Mouse (Mus musculus): ENCODE data around the gene Tmem132c.

The Tmem132c gene

DNA sequence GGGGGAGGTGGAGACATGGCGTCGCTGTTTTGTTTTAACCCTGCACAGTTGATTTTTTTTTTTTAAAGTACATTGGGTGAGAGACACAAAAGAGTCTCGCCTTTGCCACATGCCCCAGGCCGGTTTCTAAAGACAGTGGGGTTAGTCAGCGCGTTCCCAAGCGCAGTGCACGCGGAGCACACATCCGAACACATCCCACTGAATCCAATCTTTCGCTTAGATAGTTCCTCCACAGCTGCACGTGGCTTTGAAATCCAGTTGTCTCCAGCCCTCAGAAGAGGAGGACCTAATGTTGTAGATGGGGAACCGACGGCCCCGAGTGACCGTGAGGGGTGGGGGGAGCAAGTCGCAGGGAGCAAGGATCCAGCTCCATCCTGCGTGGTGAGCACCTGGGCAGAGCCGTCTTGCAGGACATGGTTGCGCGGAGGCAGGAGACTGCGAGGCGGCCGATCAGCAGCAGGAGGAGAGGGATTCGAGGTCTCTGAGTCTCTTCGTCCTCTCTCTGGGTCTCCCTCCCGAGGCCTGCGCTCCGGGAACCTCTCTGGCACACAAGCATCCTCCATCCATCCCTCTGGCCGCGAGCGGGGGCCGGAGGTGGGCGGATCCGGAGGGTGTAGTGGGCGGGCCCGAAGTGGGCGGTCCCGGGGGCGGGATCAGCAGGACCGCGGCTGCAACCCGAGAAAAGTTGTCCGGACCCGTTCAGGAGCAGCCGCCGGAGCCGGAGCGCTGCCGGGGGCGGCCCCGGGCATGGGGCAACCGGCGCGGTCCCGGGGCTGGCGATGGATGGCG, at the start of gene Tmem132c:
Gene Tmem132c (plus strand): TSS at position 673 of the 789 bp plus-strand sequence.
- in situ Hi-C loops (cut with MboI, MseI) = no loop called here

DNA sequence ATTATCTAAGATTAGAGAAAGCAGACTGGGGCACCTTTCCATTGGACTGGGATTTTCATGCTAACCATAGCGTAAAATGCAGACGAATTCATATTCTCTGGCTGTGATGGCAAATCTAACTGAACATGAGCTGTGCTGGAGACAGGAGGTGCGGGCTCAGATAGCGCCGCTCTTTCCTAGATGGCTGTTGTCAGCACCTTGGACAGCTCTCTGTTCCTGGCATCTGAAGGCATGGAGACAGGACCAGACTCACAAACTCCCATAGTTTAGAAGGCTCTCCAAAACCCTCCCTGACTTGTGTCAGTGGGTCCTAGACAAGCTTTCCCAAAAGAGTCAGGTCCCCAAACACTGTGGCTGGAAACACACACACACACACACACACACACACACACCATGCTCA, 49.7 kb upstream of the Tmem132c start:
- in situ Hi-C loops (cut with MboI, MseI) = no loop called here

DNA sequence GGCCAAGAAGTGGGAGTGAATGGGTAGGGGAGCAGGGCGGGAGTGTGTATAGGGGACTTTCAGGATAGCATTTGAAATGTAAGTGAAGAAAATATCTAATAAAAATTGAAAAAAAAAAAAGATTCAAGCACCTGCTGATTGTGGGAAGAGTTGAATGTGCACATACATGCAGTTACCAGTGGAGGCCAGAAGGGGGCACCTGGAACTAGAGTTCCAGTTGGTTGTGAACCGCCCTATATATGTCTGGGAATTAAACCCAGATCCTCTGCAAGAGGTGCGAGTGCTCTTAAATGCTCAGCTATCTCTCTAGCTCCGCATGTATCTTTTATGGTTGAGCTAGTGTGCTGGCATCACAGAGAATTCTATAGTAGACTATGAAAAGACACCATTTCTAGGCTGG, 42.8 kb upstream of the Tmem132c start:
- in situ Hi-C loops (cut with MboI, MseI) = no loop called here

DNA sequence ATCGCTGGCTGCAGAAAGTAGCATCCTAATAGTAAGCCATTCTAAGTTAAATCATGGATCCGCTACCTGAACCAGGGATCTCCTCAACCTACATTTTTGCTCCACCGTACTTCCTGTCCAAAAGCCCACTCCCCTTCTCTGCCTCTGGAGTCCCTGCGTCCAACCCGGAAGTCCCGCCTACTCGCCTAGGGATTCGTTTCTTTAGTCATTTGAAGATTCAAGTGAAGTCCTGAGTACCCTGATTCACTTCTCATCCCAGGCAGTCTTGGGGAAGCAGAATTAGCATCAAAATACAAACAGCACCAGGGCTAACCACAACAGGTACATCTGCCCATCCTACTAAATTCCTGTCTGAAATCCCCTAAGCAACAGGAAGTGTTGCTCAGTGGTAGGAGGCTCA, 36.7 kb upstream of the Tmem132c start:
- in situ Hi-C loops (cut with MboI, MseI) = no loop called here

GRCm38 (mm10) chr5:127216389-127216788, 25.2 kb upstream of the Tmem132c start:
- in situ Hi-C loops (cut with MboI, MseI) = no loop called here

DNA sequence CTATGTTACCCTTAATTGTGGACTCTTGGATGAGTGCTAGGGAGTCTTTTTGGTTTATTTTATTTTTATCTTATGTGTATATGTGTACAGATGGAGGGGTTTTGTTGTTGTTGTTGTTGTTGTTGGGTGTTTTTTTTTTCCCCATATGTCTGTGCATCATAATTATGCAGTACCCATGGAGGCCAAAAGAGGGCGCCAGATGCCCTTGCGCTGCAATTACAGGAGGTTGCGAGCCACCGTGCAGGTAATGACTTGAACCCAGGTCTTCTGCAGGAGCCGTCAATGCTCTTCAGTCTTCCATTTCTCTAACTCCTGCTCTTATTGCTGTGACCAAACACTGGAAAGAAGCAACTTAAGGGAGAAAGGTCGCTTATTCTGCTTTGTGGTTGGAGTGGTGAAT, 23.9 kb upstream of the Tmem132c start:
- in situ Hi-C loops (cut with MboI, MseI) = no loop called here

GRCm38 (mm10) chr5:127227929-127228595, 13.5 kb upstream of the Tmem132c start:
- in situ Hi-C loops (cut with MboI, MseI) = no loop called here

- in situ Hi-C loops (cut with MboI, MseI) = no loop called here
Observed at GRCm38 (mm10) chr5:127234715-127235114, 6.9 kb upstream of the Tmem132c start.

GRCm38 (mm10) chr5:127235203-127235602, 6.4 kb upstream of the Tmem132c start:
- in situ Hi-C loops (cut with MboI, MseI) = no loop called here

DNA sequence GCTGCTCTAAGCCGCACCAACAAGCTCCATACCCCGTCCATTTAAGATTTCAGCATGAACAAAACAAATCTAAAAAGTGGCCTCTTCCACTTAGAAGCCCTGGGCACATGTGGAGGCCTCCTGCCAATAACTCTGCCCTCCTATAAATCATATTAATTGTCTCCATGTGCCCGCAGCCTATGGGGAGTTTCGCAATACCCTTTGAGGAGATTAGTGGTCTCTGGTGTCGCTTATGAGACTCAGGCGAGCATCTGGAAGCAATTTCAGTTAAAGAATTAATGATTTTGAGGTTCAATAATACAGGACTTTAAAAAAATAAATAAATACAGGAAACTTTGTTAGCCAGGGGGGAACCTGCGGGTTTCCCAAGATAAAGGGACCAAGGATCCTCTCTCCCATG, 1.9 kb upstream of the Tmem132c start:
- in situ Hi-C loops (cut with MboI, MseI) = no loop called here

DNA sequence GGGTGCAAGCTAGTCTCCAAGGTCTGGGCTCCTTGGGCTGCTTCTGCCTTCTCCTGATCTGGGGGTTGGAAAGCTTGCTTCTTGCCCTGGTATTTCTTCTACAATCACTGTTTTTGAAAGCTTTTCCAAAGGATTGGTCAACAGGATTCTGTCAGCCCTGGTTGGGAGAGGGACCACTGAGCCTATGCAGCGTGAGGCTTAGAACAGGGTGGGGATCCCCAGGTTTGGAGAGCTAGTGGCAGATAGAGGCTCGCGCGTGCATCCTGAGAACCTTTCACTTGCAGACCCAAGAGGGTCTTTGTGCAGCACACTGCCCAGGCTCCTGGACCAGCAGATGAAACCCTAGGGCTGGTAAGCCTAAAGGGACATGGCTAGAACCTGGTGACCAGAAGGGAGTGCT, 962 bp upstream of the Tmem132c start:
- in situ Hi-C loops (cut with MboI, MseI) = no loop called here

GRCm38 (mm10) chr5:127241925-127242762, 536 bp downstream of the Tmem132c start:
- in situ Hi-C loops (cut with MboI, MseI) = no loop called here

DNA sequence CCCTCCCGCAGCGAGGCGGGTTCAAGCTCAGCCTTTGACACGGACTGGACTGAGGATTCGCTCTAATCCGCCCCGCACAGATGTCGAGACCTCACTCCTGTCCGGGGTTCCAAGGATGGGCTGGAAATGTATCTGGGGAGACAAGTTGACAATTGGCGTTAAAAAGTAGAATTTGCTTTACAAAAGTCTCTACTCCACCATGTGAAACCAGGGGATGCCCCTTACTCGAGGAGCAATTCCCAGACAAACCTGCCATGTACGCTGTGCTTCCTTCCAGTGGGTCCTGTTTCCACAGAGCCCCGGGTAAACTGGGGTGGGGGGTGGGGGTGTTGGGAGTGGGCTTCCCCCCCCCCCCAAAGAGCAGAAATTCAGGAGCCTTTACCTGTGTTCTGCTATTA, 1.2 kb downstream of the Tmem132c start:
- in situ Hi-C loops (cut with MboI, MseI) = no loop called here

DNA sequence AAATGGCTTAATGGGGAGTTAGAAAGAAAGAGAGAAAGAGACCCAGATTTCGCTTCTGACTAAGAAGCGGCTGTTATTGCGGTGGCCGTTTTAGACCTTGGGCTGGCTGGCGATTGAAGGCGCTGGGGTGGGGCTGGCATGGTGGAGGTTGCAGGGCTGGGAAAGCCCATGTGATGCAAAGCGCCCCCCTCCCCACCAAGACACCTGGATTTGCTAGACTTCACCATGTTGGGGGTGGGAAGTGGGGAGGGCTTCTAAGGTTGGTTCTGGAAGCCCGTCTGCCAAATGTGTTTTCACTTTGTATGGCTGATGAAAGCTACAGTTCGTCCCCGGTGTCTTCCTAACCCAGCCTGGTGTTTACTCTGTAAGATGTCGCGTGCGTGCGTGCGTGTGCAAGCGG, 1.6 kb downstream of the Tmem132c start:
- in situ Hi-C loops (cut with MboI, MseI) = no loop called here

DNA sequence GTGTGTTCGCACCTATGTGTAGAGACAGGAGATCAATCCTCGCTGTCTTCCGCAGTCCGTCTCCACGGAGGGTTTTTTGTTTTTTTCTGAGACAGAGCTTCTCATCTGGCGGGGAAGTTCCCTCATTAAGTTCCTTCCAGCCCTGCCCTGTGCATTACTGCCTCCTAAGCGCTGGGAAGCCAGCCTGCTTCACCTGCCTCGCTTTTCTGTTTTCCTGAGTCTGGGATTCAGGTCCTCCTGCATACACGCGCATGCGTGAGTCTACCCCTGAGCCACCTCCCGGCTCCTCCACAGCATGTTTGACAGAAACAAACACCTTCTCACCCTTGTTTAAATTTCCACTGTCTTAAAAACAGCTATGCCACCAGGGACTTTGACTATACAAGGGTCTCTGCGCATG, 2.0 kb downstream of the Tmem132c start:
- in situ Hi-C loops (cut with MboI, MseI) = no loop called here

GRCm38 (mm10) chr5:127253263-127253662, 11.7 kb downstream of the Tmem132c start:
- in situ Hi-C loops (cut with MboI, MseI) = no loop called here

- in situ Hi-C loops (cut with MboI, MseI) = no loop called here
Observed at GRCm38 (mm10) chr5:127256947-127257610, 15.5 kb downstream of the Tmem132c start.

DNA sequence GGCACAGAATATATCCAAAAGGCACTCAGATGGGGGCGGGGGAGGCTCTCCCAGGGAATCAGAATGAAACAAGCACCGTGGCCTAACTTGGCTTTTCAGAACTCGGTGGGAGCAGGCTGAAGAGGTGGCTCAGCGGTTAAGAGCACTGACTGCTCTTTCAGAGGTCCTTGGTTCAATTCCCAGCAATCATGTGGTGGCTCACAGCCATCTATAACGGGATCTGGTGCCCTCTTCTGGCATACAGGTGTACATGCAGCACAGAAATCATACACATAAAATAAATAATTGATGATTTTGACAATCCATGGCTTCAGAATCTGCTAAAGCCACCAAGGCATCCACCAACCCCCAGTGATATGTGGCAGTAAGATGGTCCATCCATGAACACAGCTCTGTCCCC, 20.5 kb downstream of the Tmem132c start:
- in situ Hi-C loops (cut with MboI, MseI) = no loop called here

- in situ Hi-C loops (cut with MboI, MseI) = no loop called here
Observed at GRCm38 (mm10) chr5:127271145-127271544, 29.5 kb downstream of the Tmem132c start.

DNA sequence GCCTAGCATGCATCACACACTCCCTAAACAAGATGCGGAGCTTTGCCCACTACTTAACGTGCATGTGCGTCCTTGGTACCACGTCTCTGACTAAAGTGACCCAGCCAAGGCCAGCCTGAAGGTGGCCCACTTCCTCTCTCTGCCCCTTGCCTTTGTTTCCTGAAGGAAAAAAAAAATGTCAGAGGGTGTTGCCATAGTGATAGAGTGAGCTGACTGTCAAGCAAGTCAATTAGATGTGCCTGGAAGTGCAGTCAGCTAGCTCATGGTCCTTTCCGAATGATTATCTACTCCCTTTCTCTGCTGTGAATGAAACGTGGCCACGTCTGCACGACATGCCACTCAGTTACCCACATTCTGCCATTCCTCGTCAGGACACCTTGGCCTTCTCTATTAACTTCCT, 37.9 kb downstream of the Tmem132c start:
- in situ Hi-C loops (cut with MboI, MseI) = no loop called here

- in situ Hi-C loops (cut with MboI, MseI) = no loop called here
Observed at GRCm38 (mm10) chr5:127281186-127281585, 39.6 kb downstream of the Tmem132c start.

All from T-helper 17 cell (primary cell).